Mouse (Mus musculus) megakaryocyte, embryonic 14.5 days (primary cell): ENCODE measurements around the gene Spryd3.

Experiments
- FLI1 ChIP-seq: IDR thresholded peaks from 2 replicates; pipeline ENCODE4 v1.6.1; 2012; ENCODE audit warnings: low read length, inconsistent platforms, mixed read lengths
- GATA1 ChIP-seq: IDR thresholded peaks from 3 replicates; pipeline ENCODE4 v1.6.1; 2012; ENCODE audit warnings: mixed read lengths, low read length, inconsistent platforms, borderline replicate concordance

GRCm38 (mm10) chr15:102079221-102079620, 56.8 kb downstream of the Spryd3 start:
- TF ChIP-seq GATA1 (no peak), FLI1 (no peak)
